ENCODE assay signal across 10 mouse cellular contexts in genomic region chr10:117146421-117146820, GRCm38 (mm10). TPM values are rescaled to one million over a fixed set of nuclear protein-coding genes. Genes with fewer than 3 reads are reported as not detected.
A peak's percentile ranks its signal among the peaks of the same experiment; 100 is the strongest.
DNase-seq lines count a peak whose midpoint lies in the region; ATAC-seq and TF ChIP-seq lines count a peak whose summit lies in the region.
"Had no signal": no experiment of that assay in that cellular context is flagged by ENCODE, and none has a peak within 500 bp of the region (broad histone marks: within the 10 kb centered on the region; RNA-seq: fewer than 3 reads in every experiment).

No protein-coding gene starts in this region.

- no peak for TF ChIP-seq POLR2A in limb, embryonic 14.5 days (IDR thresholded peaks at IDR 0.05; ENCODE audit: borderline replicate concordance, extremely low read depth, insufficient read depth, insufficient read length)

- H3K4me2 ChIP-seq in forebrain, embryonic 13.5 days: peak overlapping the region; percentile 3; the same call in 1 of the 2 replicates
- H3K4me2 ChIP-seq in forebrain, embryonic 15.5 days (replicated peaks): no peak overlapping the region
- peak overlapping the region; percentile 59 for H3K4me2 ChIP-seq in lung, postnatal 0 days (replicated peaks; ENCODE audit: low read depth, low read length)
- peak overlapping the region; percentile 71 for H3K4me2 ChIP-seq in limb, embryonic 14.5 days (replicated peaks; ENCODE audit: low read depth, low read length, severe bottlenecking)
- H3K4me2 ChIP-seq in stomach, embryonic 14.5 days (replicated peaks; ENCODE audit: low read depth, low read length): peak overlapping the region; percentile 55

- no peak for TF ChIP-seq EP300 in lung, postnatal 0 days (IDR thresholded peaks at IDR 0.05)

- DNase-seq in lung, postnatal 0 days (ENCODE audit: low spot score): peak; percentile 24
- no peak for DNase-seq in lung, adult 18-20 months
- no peak for DNase-seq in limb, embryonic 14.5 days (ENCODE audit: low spot score)
- no peak for DNase-seq in urinary bladder, postnatal 4 days (ENCODE audit: low spot score in 2 of 2)
- no peak for DNase-seq in adipocyte (ENCODE audit: low spot score)
- DNase-seq: thymus, postnatal 25 days had no signal

- H3K9me3 ChIP-seq in forebrain, embryonic 13.5 days (replicated peaks): no peaks in the 10 kb centered on the region
- H3K9me3 ChIP-seq in forebrain, embryonic 15.5 days: no peaks in the 10 kb centered on the region
- H3K9me3 ChIP-seq in lung, postnatal 0 days (ENCODE audit: low read length): no peaks in the 10 kb centered on the region
- H3K9me3 ChIP-seq in limb, embryonic 14.5 days (ENCODE audit: control insufficient read depth, low read length): no peaks in the 10 kb centered on the region
- H3K9me3 ChIP-seq in stomach, embryonic 14.5 days (ENCODE audit: control insufficient read depth, low read depth, low read length): no peaks in the 10 kb centered on the region

- no peak for TF ChIP-seq CTCF in lung, postnatal 0 days (IDR thresholded peaks at IDR 0.05)

- ATAC-seq in forebrain, embryonic 13.5 days: no peak
- no peak for ATAC-seq in forebrain, embryonic 15.5 days (replicated peaks)
- ATAC-seq in lung, postnatal 0 days: no peak
- ATAC-seq in limb, embryonic 14.5 days (ENCODE audit: low FRiP score, low read depth): no peak
- ATAC-seq in stomach, embryonic 14.5 days (ENCODE audit: insufficient number of reproducible peaks, insufficient read depth, low FRiP score, low read depth): no peak
- ATAC-seq: activated CD4-positive, CD25-positive, alpha-beta regulatory T cell, adult 4 months had no signal

- no peak overlapping the region for H3K27ac ChIP-seq in forebrain, embryonic 13.5 days
- H3K27ac ChIP-seq in forebrain, embryonic 15.5 days (replicated peaks): no peak overlapping the region
- H3K27ac ChIP-seq in lung, postnatal 0 days (ENCODE audit: low read length): peak overlapping the region; percentile 79
- no peak overlapping the region for H3K27ac ChIP-seq in limb, embryonic 14.5 days (replicated peaks; ENCODE audit: low read depth, low read length)
- H3K27ac ChIP-seq in stomach, embryonic 14.5 days (ENCODE audit: low read length): no peak overlapping the region

- peaks cover 37% of the 10 kb centered on the region for H3K4me1 ChIP-seq in forebrain, embryonic 13.5 days
- peaks cover 37% of the 10 kb centered on the region for H3K4me1 ChIP-seq in forebrain, embryonic 15.5 days
- H3K4me1 ChIP-seq in lung, postnatal 0 days (ENCODE audit: insufficient read depth, low read depth, low read length): peaks cover 18% of the 10 kb centered on the region
- H3K4me1 ChIP-seq in limb, embryonic 14.5 days (ENCODE audit: control insufficient read depth, insufficient read depth, low read length): peaks cover 17% of the 10 kb centered on the region
- peaks cover 26% of the 10 kb centered on the region for H3K4me1 ChIP-seq in stomach, embryonic 14.5 days (ENCODE audit: control insufficient read depth, insufficient read depth, low read length)

- WGBS in forebrain, embryonic 13.5 days: 76% methylated on average over 9 of the region's 9 CpGs
- 74% methylated on average over 9 of the region's 9 CpGs for WGBS in forebrain, embryonic 15.5 days
- 17% methylated on average over 9 of the region's 9 CpGs for WGBS in lung, postnatal 0 days
- 64% methylated on average over 9 of the region's 9 CpGs for WGBS in limb, embryonic 14.5 days
- WGBS in stomach, embryonic 14.5 days: 37% methylated on average over 9 of the region's 9 CpGs

- H3K36me3 ChIP-seq in forebrain, embryonic 13.5 days (ENCODE audit: poor library complexity, severe bottlenecking): no peaks in the 10 kb centered on the region
- H3K36me3 ChIP-seq in forebrain, embryonic 15.5 days: no peaks in the 10 kb centered on the region
- no peaks in the 10 kb centered on the region for H3K36me3 ChIP-seq in lung, postnatal 0 days (ENCODE audit: insufficient read depth, low read length)
- no peaks in the 10 kb centered on the region for H3K36me3 ChIP-seq in limb, embryonic 14.5 days (ENCODE audit: control insufficient read depth, insufficient read depth, low read length)
- H3K36me3 ChIP-seq in stomach, embryonic 14.5 days (ENCODE audit: control insufficient read depth, insufficient read depth, low read length): no peaks in the 10 kb centered on the region

- H3K4me3 ChIP-seq in forebrain, embryonic 13.5 days: no peak overlapping the region
- no peak overlapping the region for H3K4me3 ChIP-seq in forebrain, embryonic 15.5 days
- H3K4me3 ChIP-seq in lung, postnatal 0 days (ENCODE audit: low read depth, low read length): peak overlapping the region; percentile 26
- H3K4me3 ChIP-seq in limb, embryonic 14.5 days (replicated peaks; ENCODE audit: low read length): peak overlapping the region; percentile 15
- H3K4me3 ChIP-seq in stomach, embryonic 14.5 days (ENCODE audit: low read depth, low read length): no peak overlapping the region

- H3K27me3 ChIP-seq in forebrain, embryonic 13.5 days: peaks cover 10% of the 10 kb centered on the region
- H3K27me3 ChIP-seq in forebrain, embryonic 15.5 days: peaks cover 7% of the 10 kb centered on the region
- no peaks in the 10 kb centered on the region for H3K27me3 ChIP-seq in lung, postnatal 0 days (replicated peaks; ENCODE audit: insufficient read depth, low read length)
- H3K27me3 ChIP-seq in limb, embryonic 14.5 days (ENCODE audit: control insufficient read depth, insufficient read depth, low read length): no peaks in the 10 kb centered on the region
- no peaks in the 10 kb centered on the region for H3K27me3 ChIP-seq in stomach, embryonic 14.5 days (ENCODE audit: control insufficient read depth, insufficient read depth, low read length)

- H3K9ac ChIP-seq in forebrain, embryonic 13.5 days: no peak overlapping the region
- H3K9ac ChIP-seq in forebrain, embryonic 15.5 days (replicated peaks): no peak overlapping the region
- peak overlapping the region; percentile 40; the same call in 1 of the 2 replicates for H3K9ac ChIP-seq in lung, postnatal 0 days (replicated peaks; ENCODE audit: low read depth)
- peak overlapping the region; percentile 16; the same call in 1 of the 2 replicates for H3K9ac ChIP-seq in limb, embryonic 14.5 days (ENCODE audit: low read depth, low read length, severe bottlenecking)
- H3K9ac ChIP-seq in stomach, embryonic 14.5 days (replicated peaks; ENCODE audit: low read depth, low read length): no peak overlapping the region

RNA-seq across cellular contexts. Expression of gene Frs2, which starts 1.9 kb away (rescaled TPM):
- 16.0 and 19.7 TPM in 2 replicates for polyA plus RNA-seq in forebrain, embryonic 13.5 days (2015; fragmentation: Nextera tagmentation; extraction: Ambion mirVana)
- 20.0 and 23.7 TPM in 2 replicates for polyA plus RNA-seq in forebrain, embryonic 15.5 days (2015; fragmentation: Nextera tagmentation; extraction: Ambion mirVana)
- polyA plus RNA-seq in lung, postnatal 0 days (2015; fragmentation: Nextera tagmentation; extraction: Ambion mirVana): 18.8 and 21.9 TPM in 2 replicates
- polyA plus RNA-seq in limb, embryonic 14.5 days (2012; rRNA removed): 36.6 and 44.1 TPM in 2 replicates
- polyA plus RNA-seq in limb, embryonic 14.5 days (2014; fragmentation: Nextera tagmentation; extraction: Ambion mirVana): 29.1 and 32.8 TPM in 2 replicates
- polyA plus RNA-seq in stomach, embryonic 14.5 days (2014; fragmentation: Nextera tagmentation; extraction: Ambion mirVana): 37.4 and 40.3 TPM in 2 replicates

Comparison
In these comparisons a context has a peak if more than half of its experiments do, and no peak if none do; other contexts are left out.
1. H3K4me3 ChIP-seq: peak in lung, postnatal 0 days (single experiment) and limb, embryonic 14.5 days (single experiment); none in forebrain, embryonic 13.5 days (single experiment), forebrain, embryonic 15.5 days (single experiment) and stomach, embryonic 14.5 days (single experiment).
2. H3K9ac ChIP-seq: peak in lung, postnatal 0 days (single experiment) and limb, embryonic 14.5 days (single experiment); none in forebrain, embryonic 13.5 days (single experiment), forebrain, embryonic 15.5 days (single experiment) and stomach, embryonic 14.5 days (single experiment).